ENCODE assay signal across 8 mouse cellular contexts in the genomic region with DNA sequence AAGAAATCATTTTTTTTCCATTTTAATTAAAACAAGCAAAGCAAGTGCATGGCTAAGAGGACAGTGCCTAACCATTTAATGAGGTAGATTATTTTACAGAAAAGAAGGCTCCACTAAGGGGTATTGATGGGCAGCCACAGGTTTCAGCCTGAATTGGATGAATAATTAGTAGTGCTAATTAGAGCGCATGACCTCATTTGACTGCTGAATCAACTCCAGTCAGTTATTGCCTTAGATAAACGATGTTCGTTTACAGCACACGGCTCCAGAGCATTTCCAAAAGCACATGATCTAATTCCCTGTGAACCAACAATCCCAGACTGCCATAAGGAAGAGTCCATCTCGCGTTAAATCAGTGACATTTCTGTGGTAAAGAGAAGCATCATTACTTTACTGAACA. TPM values are rescaled to one million over a fixed set of nuclear protein-coding genes. Genes with fewer than 3 reads are reported as not detected.
A peak's percentile ranks its signal among the peaks of the same experiment; 100 is the strongest.
DNase-seq lines count a peak whose midpoint lies in the region; ATAC-seq and TF ChIP-seq lines count a peak whose summit lies in the region.

No protein-coding gene starts in this region.

- WGBS in kidney, adult 2 months: 37% methylated on average over 6 of the region's 6 CpGs
- WGBS in hindbrain, embryonic 16.5 days: 58% methylated on average over 6 of the region's 6 CpGs
- 63% methylated on average over 6 of the region's 6 CpGs for WGBS in midbrain, embryonic 15.5 days

- H3K4me1 ChIP-seq in kidney, adult 2 months (ENCODE audit: control insufficient read depth, insufficient read depth, low read length): no peaks in the 10 kb centered on the region; the same call in 1 of the 2 replicates
- H3K4me1 ChIP-seq in cortical plate, adult 2 months (ENCODE audit: control insufficient read depth, insufficient read depth, low read length): no peaks in the 10 kb centered on the region
- 0 out of 2 replicates have a peak, but pooled peaks cover 3% of the 10 kb centered on the region for H3K4me1 ChIP-seq in hindbrain, embryonic 16.5 days (ENCODE audit: control insufficient read depth, insufficient read depth, low read depth, low read length)
- peaks cover 6% of the 10 kb centered on the region for H3K4me1 ChIP-seq in midbrain, embryonic 15.5 days

- H3K9me3 ChIP-seq in hindbrain, embryonic 16.5 days (ENCODE audit: control insufficient read depth, low read length): no peaks in the 10 kb centered on the region
- no peaks in the 10 kb centered on the region for H3K9me3 ChIP-seq in midbrain, embryonic 15.5 days

- TF ChIP-seq POLR2A in kidney, adult 2 months (IDR thresholded peaks at IDR 0.05; ENCODE audit: low read depth, low read length): no peak
- TF ChIP-seq POLR2A in cortical plate, adult 2 months (IDR thresholded peaks at IDR 0.05; ENCODE audit: extremely low read depth, insufficient read depth, low read length): no peak

- no peaks in the 10 kb centered on the region for H3K36me3 ChIP-seq in kidney, adult 2 months (ENCODE audit: control insufficient read depth, insufficient read depth, low read length)
- no peaks in the 10 kb centered on the region for H3K36me3 ChIP-seq in hindbrain, embryonic 16.5 days (ENCODE audit: control insufficient read depth, insufficient read depth, low read length)
- no peaks in the 10 kb centered on the region for H3K36me3 ChIP-seq in midbrain, embryonic 15.5 days (replicated peaks)

- H3K4me2 ChIP-seq in hindbrain, embryonic 16.5 days (ENCODE audit: low read length): peak overlapping the region; percentile 59
- peak overlapping the region; percentile 91 for H3K4me2 ChIP-seq in midbrain, embryonic 15.5 days

- ATAC-seq in hindbrain, embryonic 16.5 days: peak; percentile 32; the same call in 1 of the 2 replicates
- no peak for ATAC-seq in midbrain, embryonic 15.5 days (replicated peaks)

- no peak overlapping the region; the same call in 1 of the 2 replicates for H3K4me3 ChIP-seq in kidney, adult 2 months (ENCODE audit: insufficient read depth, low read depth, low read length)
- H3K4me3 ChIP-seq in cortical plate, adult 2 months (ENCODE audit: insufficient read depth, low read length): peak overlapping the region; percentile 42; the same call in 1 of the 2 replicates
- H3K4me3 ChIP-seq in hindbrain, embryonic 16.5 days (ENCODE audit: low read length): no peak overlapping the region; the same call in 1 of the 2 replicates
- peak overlapping the region; percentile 51 for H3K4me3 ChIP-seq in midbrain, embryonic 15.5 days

- peak; percentile 38 for DNase-seq in kidney, adult 2 months
- no peak for DNase-seq in kidney, postnatal 36 days
- no peak for DNase-seq in spleen, adult 18-20 months
- no peak for DNase-seq in spleen, adult 12 weeks (ENCODE audit: low spot score)
- no peak for DNase-seq in adrenal gland, postnatal 10 days

- no peak for TF ChIP-seq CTCF in kidney, adult 2 months (conservative IDR thresholded peaks at IDR 0.05; ENCODE audit: insufficient read depth, insufficient read length, low read depth, low read length)
- no peak for TF ChIP-seq CTCF in cortical plate, adult 2 months (IDR thresholded peaks at IDR 0.05; ENCODE audit: extremely low read depth, insufficient read depth, low read length)

- no peak overlapping the region for H3K27ac ChIP-seq in kidney, adult 2 months (ENCODE audit: insufficient read depth, low read depth, low read length)
- no peak overlapping the region for H3K27ac ChIP-seq in cortical plate, adult 2 months (ENCODE audit: insufficient read depth, low read length)
- H3K27ac ChIP-seq in hindbrain, embryonic 16.5 days (ENCODE audit: low read depth, low read length): no peak overlapping the region
- no peak overlapping the region for H3K27ac ChIP-seq in midbrain, embryonic 15.5 days

- H3K9ac ChIP-seq in hindbrain, embryonic 16.5 days (ENCODE audit: low read depth, low read length): no peak overlapping the region
- H3K9ac ChIP-seq in midbrain, embryonic 15.5 days: no peak overlapping the region

- H3K27me3 ChIP-seq in kidney, adult 2 months (replicated peaks; ENCODE audit: control insufficient read depth, insufficient read depth, low read length): no peaks in the 10 kb centered on the region
- no peaks in the 10 kb centered on the region for H3K27me3 ChIP-seq in hindbrain, embryonic 16.5 days (replicated peaks; ENCODE audit: control insufficient read depth, insufficient read depth, low read length)
- no peaks in the 10 kb centered on the region for H3K27me3 ChIP-seq in midbrain, embryonic 15.5 days (replicated peaks)

RNA-seq across cellular contexts. Expression of a gene that starts 11.1 kb away (rescaled TPM):
- 7.1 and 7.4 TPM in 2 replicates for polyA plus RNA-seq in kidney, adult 2 months (2012; rRNA removed)
- polyA plus RNA-seq in cortical plate, adult 2 months (2012; rRNA removed): 4.1 and 5.2 TPM in 2 replicates
- 2.2 and 2.3 TPM in 2 replicates for polyA plus RNA-seq in hindbrain, embryonic 16.5 days (2015; fragmentation: Nextera tagmentation; extraction: Ambion mirVana)
- polyA plus RNA-seq in midbrain, embryonic 15.5 days (2015; fragmentation: Nextera tagmentation; extraction: Ambion mirVana): 0.87 and 0.96 TPM in 2 replicates
- 1 to 10 TPM; 5.2 to 8.4 TPM for total RNA-seq in adrenal gland, postnatal 10 days (2021)

RNA-seq across cellular contexts. Expression of a gene that starts 42.9 kb away (rescaled TPM):
- polyA plus RNA-seq in kidney, adult 2 months (2012; rRNA removed): 2.1 and 2.4 TPM in 2 replicates
- 2.4 TPM in 2 replicates for polyA plus RNA-seq in cortical plate, adult 2 months (2012; rRNA removed)
- 2.7 and 4.4 TPM in 2 replicates for polyA plus RNA-seq in hindbrain, embryonic 16.5 days (2015; fragmentation: Nextera tagmentation; extraction: Ambion mirVana)
- 1.3 and 1.6 TPM in 2 replicates for polyA plus RNA-seq in midbrain, embryonic 15.5 days (2015; fragmentation: Nextera tagmentation; extraction: Ambion mirVana)
- 10 to 100 TPM; 31.6 to 31.7 TPM for total RNA-seq in adrenal gland, postnatal 10 days (2021)

Comparison
In these comparisons a context has a peak if more than half of its experiments do, and no peak if none do; other contexts are left out.
1. H3K4me3 ChIP-seq: peak in cortical plate, adult 2 months (single experiment) and midbrain, embryonic 15.5 days (single experiment); none in kidney, adult 2 months (single experiment) and hindbrain, embryonic 16.5 days (single experiment).